Mouse (Mus musculus): ENCODE measurements around the gene Foxs1.

- TF ChIP-seq GATA1 (IDR thresholded peaks at IDR 0.05; ENCODE audit: low read length): no peak
- no peak for TF ChIP-seq TAL1 (IDR thresholded peaks at IDR 0.05; ENCODE audit: low read length)
These were observed 15.5 kb upstream of the Foxs1 start for GRCm38 (mm10) chr2:152948438-152949020.
